Mouse (Mus musculus) bone marrow, adult 2 months (tissue): ENCODE data around the gene Vps72.

Experiments
- CTCF ChIP-seq: fragments of 200-500 bp; IDR thresholded peaks from 2 replicates; pipeline ENCODE4 v1.5.1; 2011; ENCODE audit warnings: low read length, control low read depth; ENCODE audit not compliant: control insufficient read depth, insufficient read depth
- POLR2A ChIP-seq: fragments of 200-500 bp; IDR thresholded peaks from 2 replicates; pipeline ENCODE4 v1.6.1; 2011; ENCODE audit warnings: low read depth, mild to moderate bottlenecking, control low read depth, low read length, borderline replicate concordance; ENCODE audit not compliant: control insufficient read depth

GRCm38 (mm10) chr3:95163419-95164255 lies 52.8 kb downstream of the Vps72 start:
- TF ChIP-seq CTCF = no peak
- TF ChIP-seq POLR2A = no peak
